Mouse (Mus musculus) layer of hippocampus, adult 2 months (tissue): ENCODE data around the gene Scgb2b17. TPM values are rescaled to one million over a fixed set of nuclear protein-coding genes. Genes with fewer than 3 reads are reported as not detected.
"Not testable (repeated sequence)": the region's sequence is repeated elsewhere in the genome, so short reads cannot be mapped to it uniquely, and the experiment has no call there.

ENCODE experiments used
- DNase-seq, 2 experiments: peaks; one replicate each; pipeline ENCODE4 v3.0.0; 2022; ENCODE audit warnings: low spot score in 2 of 2
- H3K27ac ChIP-seq: fragments of 200-600 bp; 2 replicates; pipeline ENCODE4 v1.8.1; 2022
- H3K4me3 ChIP-seq: fragments of 200-600 bp; 2 replicates; pipeline ENCODE4 v1.8.1; 2022; ENCODE audit warnings: mild to moderate bottlenecking
- long read RNA-seq, 2 experiments: library from polyadenylated mRNA; stranded (forward); transcript quantifications; one replicate each; pipeline ENCODE4 v2.0.0; 2021; ENCODE audit warnings: borderline mapping rate in 2 of 2
- total RNA-seq, 2 experiments: library from RNA; stranded (reverse); gene quantifications; 2 replicates each; pipeline ENCODE4 v1.2.3; 2021

Gene Scgb2b17
- total RNA-seq = not detected
- long read RNA-seq, experiment 1 = 0 reads
- long read RNA-seq, experiment 2 = 0 reads

- not testable (repeated sequence) for H3K4me3 ChIP-seq, DNase-seq, H3K27ac ChIP-seq
Measured at GRCm38 (mm10) chr7:33056461-33056860, at the start of gene Scgb2b17. Gene Scgb2b17, minus strand, starts transcription at chr7:33056561.

- DNase-seq, H3K27ac ChIP-seq, H3K4me3 ChIP-seq: not testable (repeated sequence)
Measured at GRCm38 (mm10) chr7:33063149-33063548, 6.8 kb upstream of the Scgb2b17 start, which contains the start of gene Scgb1b17. Gene Scgb1b17, plus strand, starts transcription at chr7:33063449.

Other genes starting within 250 kb of the Scgb2b17 start
- not detected for gene Scgb2b15, start 226.9 kb downstream of the Scgb2b17 start, total RNA-seq
- not detected for gene Scgb1b15, start 220.0 kb downstream of the Scgb2b17 start, total RNA-seq
- not detected for gene Scgb1b17, start 6.9 kb upstream of the Scgb2b17 start, total RNA-seq
- not detected for gene Scgb2b18, start 117.3 kb upstream of the Scgb2b17 start, total RNA-seq
- gene Scgb1b18, start 129.0 kb upstream of the Scgb2b17 start, total RNA-seq = not detected
- gene Scgb2b19, start 223.8 kb upstream of the Scgb2b17 start, total RNA-seq = not detected
- not detected for gene Scgb1b19, start 230.7 kb upstream of the Scgb2b17 start, total RNA-seq